Mouse (Mus musculus) liver, embryonic 11.5 days (tissue): ENCODE results near the gene Dynlt1f. TPM values are rescaled to one million over a fixed set of nuclear protein-coding genes. Genes with fewer than 3 reads are reported as not detected.
"Not testable (repeated sequence)": the region's sequence is repeated elsewhere in the genome, so short reads cannot be mapped to it uniquely, and the experiment has no call there.

ENCODE experiments used
- ATAC-seq: fragments of 200-750 bp; cut with Nextera tagmentation; replicated peaks from 2 replicates; pipeline ENCODE4 v1.8.0; 2017; ENCODE audit warnings: moderate number of reproducible peaks, mild to moderate bottlenecking, moderate TSS enrichment, moderate library complexity; ENCODE audit not compliant: low FRiP score
- DNase-seq: peaks from one replicate; pipeline ENCODE4 v3.0.0-alpha.2; 2017; ENCODE audit warnings: low spot score
- H3K27ac ChIP-seq: fragments of 300-500 bp; sonication (generic); 2 replicates; pipeline ENCODE4 v1.5.1; 2014; ENCODE audit warnings: mild to moderate bottlenecking, low read depth, low read length, control low read depth
- H3K27me3 ChIP-seq: fragments of 300-500 bp; sonication (generic); replicated peaks from 2 replicates; pipeline ENCODE4 v1.6.1; 2014; ENCODE audit warnings: low read length, mixed read lengths; ENCODE audit not compliant: control insufficient read depth, insufficient read depth
- H3K36me3 ChIP-seq: fragments of 300-500 bp; sonication (generic); 2 replicates; pipeline ENCODE4 v1.6.1; 2014; ENCODE audit warnings: mild to moderate bottlenecking, low read length, moderate library complexity, mixed read lengths; ENCODE audit not compliant: control insufficient read depth, insufficient read depth
- H3K4me1 ChIP-seq: fragments of 300-500 bp; sonication (generic); replicated peaks from 2 replicates; pipeline ENCODE4 v1.6.1; 2014; ENCODE audit warnings: low read length, mixed read lengths; ENCODE audit not compliant: control insufficient read depth, insufficient read depth
- H3K4me2 ChIP-seq: fragments of 300-500 bp; sonication (generic); 2 replicates; pipeline ENCODE4 v1.6.1; 2014; ENCODE audit warnings: mild to moderate bottlenecking, control low read depth, moderate library complexity
- H3K4me3 ChIP-seq: fragments of 300-500 bp; sonication (generic); 2 replicates; pipeline ENCODE4 v1.5.1; 2014; ENCODE audit warnings: low read depth, low read length, control low read depth
- H3K9ac ChIP-seq: fragments of 300-500 bp; sonication (generic); 2 replicates; pipeline ENCODE4 v1.6.1; 2014; ENCODE audit warnings: low read depth, low read length, control low read depth
- H3K9me3 ChIP-seq: fragments of 300-500 bp; sonication (generic); 2 replicates; pipeline ENCODE4 v1.6.1; 2016; ENCODE audit warnings: low read length, inconsistent platforms, mixed read lengths; ENCODE audit not compliant: control insufficient read depth
- WGBS: fragments of 180-500 bp; shearing (Covaris S2); extraction: QIAGEN DNeasy Blood & Tissue Kit; methylation state at CpG from one replicate; pipeline ENCODE4 v1.1.7; 2014; 5-methylcytosine and 5-hydroxymethylcytosine counted together
- polyA plus RNA-seq: library from polyadenylated mRNA; unstranded; fragments of >200 nt; fragmentation: Nextera tagmentation; extraction: Ambion mirVana; gene quantifications from 2 replicates; pipeline ENCODE4 v1.2.1, GENCODE M21; 2014

Dynlt1f gene
- polyA plus RNA-seq, 1 experiment from 2014 or later = 183 TPM

DNA sequence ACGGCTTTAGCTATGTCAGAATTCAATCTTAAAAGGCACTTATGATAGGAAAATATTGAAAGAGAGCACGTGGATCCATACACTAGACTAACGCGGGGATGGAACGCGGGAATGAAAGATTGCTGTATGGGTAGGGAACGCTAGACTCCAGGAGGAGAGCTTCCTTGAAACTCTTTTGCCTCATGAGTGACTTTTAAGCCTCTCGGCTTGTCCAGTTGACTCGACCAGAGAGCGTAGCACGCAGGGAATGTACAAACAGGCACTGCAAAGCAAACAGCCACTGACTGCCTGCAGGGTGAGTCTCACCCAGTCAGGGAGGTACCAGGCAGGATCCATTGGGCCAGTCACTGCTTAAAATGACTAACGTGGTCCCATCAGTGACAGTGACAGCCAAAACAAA is 33.7 kb downstream of the Dynlt1f start:
- H3K4me3 ChIP-seq, H3K36me3 ChIP-seq, H3K27ac ChIP-seq, H3K4me1 ChIP-seq, ATAC-seq, H3K27me3 ChIP-seq, H3K4me2 ChIP-seq, DNase-seq, H3K9ac ChIP-seq, H3K9me3 ChIP-seq: not testable (repeated sequence)
- 78% methylated on average over 11 of the region's 12 CpGs for WGBS

- H3K9ac ChIP-seq, DNase-seq: not testable (repeated sequence)
- 78% methylated on average over 17 of the region's 20 CpGs for WGBS
Measured at GRCm38 (mm10) chr17:6620730-6621451, 34.8 kb downstream of the Dynlt1f start.

DNA sequence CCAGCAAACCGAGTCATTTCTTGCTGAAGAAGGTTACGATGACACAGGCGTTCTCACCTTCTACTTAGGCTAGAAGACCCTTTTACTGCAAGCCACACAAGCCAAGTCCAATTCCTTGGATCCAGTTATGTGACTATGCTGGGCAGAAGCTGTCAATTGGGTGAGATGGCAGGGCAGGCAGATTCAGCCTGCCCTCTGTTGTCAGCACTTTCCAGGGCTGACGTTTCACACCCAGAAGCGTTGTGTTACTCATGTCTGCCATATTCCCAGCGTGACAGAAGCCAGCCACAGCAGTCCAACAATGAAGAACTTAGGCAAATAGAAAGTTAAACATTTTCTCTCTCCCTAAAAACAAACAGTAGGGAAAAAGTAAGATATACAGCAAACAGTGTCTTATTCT is 35.7 kb downstream of the Dynlt1f start:
- H3K36me3 ChIP-seq, DNase-seq, H3K9me3 ChIP-seq, H3K27ac ChIP-seq, ATAC-seq, H3K27me3 ChIP-seq, H3K4me2 ChIP-seq, H3K9ac ChIP-seq, H3K4me1 ChIP-seq, H3K4me3 ChIP-seq: not testable (repeated sequence)
- WGBS = 81% methylated on average over 4 of the region's 6 CpGs

More at GRCm38 (mm10) chr17:6620730-6621451, 34.8 kb downstream of the Dynlt1f start:
- not testable (repeated sequence) for H3K4me3 ChIP-seq, H3K27ac ChIP-seq, H3K4me1 ChIP-seq, H3K27me3 ChIP-seq, ATAC-seq, H3K36me3 ChIP-seq, H3K4me2 ChIP-seq, H3K9me3 ChIP-seq

GRCm38 (mm10) chr17:6619271-6619670 is 36.4 kb downstream of the Dynlt1f start:
- WGBS = 80% methylated on average over 5 of the region's 5 CpGs
- not testable (repeated sequence) for H3K9ac ChIP-seq, H3K4me2 ChIP-seq, DNase-seq, H3K27me3 ChIP-seq, H3K36me3 ChIP-seq, ATAC-seq, H3K27ac ChIP-seq, H3K4me1 ChIP-seq, H3K9me3 ChIP-seq, H3K4me3 ChIP-seq

- H3K36me3 ChIP-seq, H3K9me3 ChIP-seq, DNase-seq, H3K27ac ChIP-seq, H3K27me3 ChIP-seq, H3K4me2 ChIP-seq, H3K4me1 ChIP-seq, H3K4me3 ChIP-seq, H3K9ac ChIP-seq: not testable (repeated sequence)
- ATAC-seq = peak; percentile 58
- 52% methylated on average over 6 of the region's 13 CpGs for WGBS
Measured at GRCm38 (mm10) chr17:6617689-6618400, 37.9 kb downstream of the Dynlt1f start.

GRCm38 (mm10) chr17:6616731-6617130 is 39.0 kb downstream of the Dynlt1f start:
- not testable (repeated sequence) for H3K4me1 ChIP-seq, H3K9ac ChIP-seq, H3K27me3 ChIP-seq, H3K4me3 ChIP-seq, H3K36me3 ChIP-seq, ATAC-seq, H3K4me2 ChIP-seq, H3K9me3 ChIP-seq, H3K27ac ChIP-seq, DNase-seq
- 96% methylated on average over 9 of the region's 9 CpGs for WGBS

DNA sequence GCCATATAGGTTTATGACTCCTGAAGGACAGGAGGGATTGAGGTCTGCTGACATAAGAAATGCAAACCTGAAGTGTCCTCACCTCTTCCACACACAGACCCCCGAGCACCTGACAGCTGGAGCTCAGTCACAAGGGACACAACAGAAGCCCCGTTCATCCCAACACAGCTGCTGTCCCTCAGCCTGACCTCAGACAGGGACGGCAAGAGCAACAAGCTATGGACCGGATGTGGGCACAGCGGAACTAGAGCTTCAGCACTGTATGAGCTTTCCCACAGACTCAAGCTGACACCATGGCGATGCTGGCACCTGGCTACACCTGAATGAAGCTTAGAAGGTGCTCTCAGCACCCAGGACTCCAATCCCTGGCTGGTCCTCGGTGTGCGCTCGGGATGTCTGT is 41.4 kb downstream of the Dynlt1f start:
- not testable (repeated sequence) for H3K9me3 ChIP-seq, H3K27ac ChIP-seq, H3K27me3 ChIP-seq, DNase-seq, H3K4me3 ChIP-seq, H3K9ac ChIP-seq, ATAC-seq, H3K4me2 ChIP-seq, H3K36me3 ChIP-seq, H3K4me1 ChIP-seq
- 85% methylated on average over 5 of the region's 9 CpGs for WGBS

- not testable (repeated sequence) for H3K36me3 ChIP-seq, H3K9ac ChIP-seq, ATAC-seq, H3K9me3 ChIP-seq, DNase-seq, H3K4me2 ChIP-seq, H3K4me1 ChIP-seq, H3K27me3 ChIP-seq, H3K27ac ChIP-seq, H3K4me3 ChIP-seq
- WGBS = 89% methylated on average over 11 of the region's 14 CpGs
Measured at GRCm38 (mm10) chr17:6613524-6613923, 42.2 kb downstream of the Dynlt1f start.

DNA sequence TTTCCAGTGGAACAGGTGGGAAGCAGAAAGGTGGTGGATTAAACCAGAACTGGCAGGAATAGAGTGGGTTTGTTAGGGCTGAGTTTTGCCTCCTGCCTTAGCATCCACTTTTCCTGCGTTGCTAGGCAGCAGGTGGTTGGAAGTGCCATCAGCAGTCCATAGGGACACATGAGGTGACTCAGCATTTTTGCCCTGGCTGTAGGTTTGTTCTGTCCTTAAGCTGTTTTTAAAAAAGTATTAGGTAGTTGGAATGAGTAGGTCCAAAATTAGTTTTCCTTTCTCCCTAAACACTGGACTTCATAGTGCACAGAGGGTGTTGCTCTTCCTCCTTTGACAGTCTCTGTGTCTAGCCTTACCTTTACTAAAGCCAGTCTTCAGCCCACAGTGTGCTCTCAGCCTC is 50.4 kb downstream of the Dynlt1f start:
- H3K27me3 ChIP-seq, H3K27ac ChIP-seq, ATAC-seq, H3K9ac ChIP-seq, H3K4me3 ChIP-seq, H3K9me3 ChIP-seq, H3K4me1 ChIP-seq, DNase-seq, H3K36me3 ChIP-seq, H3K4me2 ChIP-seq: not testable (repeated sequence)
- 75% methylated on average over 1 of the region's 1 CpGs for WGBS
